Mouse (Mus musculus) thymus, adult 2 months (tissue): ENCODE measurements around the gene Tfdp1.

ENCODE experiments used
- CTCF ChIP-seq: fragments of 200-500 bp; IDR thresholded peaks from 2 replicates; pipeline ENCODE4 v1.5.1; 2012; ENCODE audit warnings: mild to moderate bottlenecking, control low read depth, low read length, moderate library complexity, borderline replicate concordance; ENCODE audit not compliant: control insufficient read depth, poor library complexity, insufficient read depth; ENCODE audit errors: extremely low read depth
- POLR2A ChIP-seq: fragments of 200-500 bp; IDR thresholded peaks from 2 replicates; pipeline ENCODE4 v1.6.1; 2012; ENCODE audit warnings: mild to moderate bottlenecking, low read length, control low read depth, moderate library complexity; ENCODE audit not compliant: control insufficient read depth, poor library complexity, insufficient read depth; ENCODE audit errors: extremely low read depth

- TF ChIP-seq CTCF (no peak), POLR2A (no peak)
Observed at GRCm38 (mm10) chr8:13361865-13362264, 23.3 kb downstream of the Tfdp1 start.
